Mouse (Mus musculus): ENCODE measurements at regions not wholly inside any gene's neighbourhood (a gene's known extent, or its start where the extent isn't known, plus 50 kb on each side); places are given as distances from the start of the nearest gene placed in this dataset.

GRCm38 (mm10) chr13:100988671-100989531 is 155.7 kb upstream of the Slc30a5 start:
- TF ChIP-seq CTCF (conservative IDR thresholded peaks at IDR 0.05; ENCODE audit: insufficient read depth, insufficient read length, low read depth, low read length) (no peak), POLR2A (IDR thresholded peaks at IDR 0.05; ENCODE audit: low read depth, low read length) (no peak)
